Mouse (Mus musculus) stomach, embryonic 14.5 days (tissue): Measurements from ENCODE around the gene Fut7. TPM values are rescaled to one million over a fixed set of nuclear protein-coding genes. Genes with fewer than 3 reads are reported as not detected.

ENCODE experiments used
- ATAC-seq: fragments of 200-750 bp; cut with Nextera tagmentation; 2 replicates; pipeline ENCODE4 v1.8.0; 2017; ENCODE audit warnings: low read depth, moderate TSS enrichment; ENCODE audit not compliant: insufficient number of reproducible peaks, insufficient read depth, low FRiP score
- H3K27ac ChIP-seq: fragments of 300-500 bp; sonication (generic); 2 replicates; pipeline ENCODE4 v1.5.1; 2014; ENCODE audit warnings: mild to moderate bottlenecking, low read length, moderate library complexity, mixed read lengths
- H3K27me3 ChIP-seq: fragments of 300-500 bp; sonication (generic); 2 replicates; pipeline ENCODE4 v1.6.1; 2014; ENCODE audit warnings: low read length, control low read depth, mixed read lengths; ENCODE audit not compliant: control insufficient read depth, insufficient read depth
- H3K36me3 ChIP-seq: fragments of 300-500 bp; sonication (generic); 2 replicates; pipeline ENCODE4 v1.6.1; 2014; ENCODE audit warnings: mild to moderate bottlenecking, control low read depth, low read length, moderate library complexity, mixed read lengths; ENCODE audit not compliant: control insufficient read depth, insufficient read depth
- H3K4me1 ChIP-seq: fragments of 300-500 bp; sonication (generic); 2 replicates; pipeline ENCODE4 v1.6.1; 2014; ENCODE audit warnings: low read length, control low read depth, mixed read lengths; ENCODE audit not compliant: control insufficient read depth, insufficient read depth
- H3K4me2 ChIP-seq: fragments of 300-500 bp; sonication (generic); replicated peaks from 2 replicates; pipeline ENCODE4 v1.6.1; 2014; ENCODE audit warnings: low read depth, low read length, control low read depth
- H3K4me3 ChIP-seq: fragments of 300-500 bp; sonication (generic); 2 replicates; pipeline ENCODE4 v1.5.1; 2014; ENCODE audit warnings: low read depth, low read length, control low read depth
- H3K9ac ChIP-seq: fragments of 300-500 bp; sonication (generic); replicated peaks from 2 replicates; pipeline ENCODE4 v1.6.1; 2014; ENCODE audit warnings: low read depth, mild to moderate bottlenecking, control low read depth, low read length, moderate library complexity, mixed read lengths
- H3K9me3 ChIP-seq: fragments of 300-500 bp; sonication (generic); 2 replicates; pipeline ENCODE4 v1.6.1; 2016; ENCODE audit warnings: low read depth, low read length, control low read depth; ENCODE audit not compliant: control insufficient read depth
- WGBS: fragments of 180-500 bp; shearing (Covaris S2); extraction: QIAGEN DNeasy Blood & Tissue Kit; methylation state at CpG from one replicate; pipeline ENCODE4 v1.1.7; 2014; 5-methylcytosine and 5-hydroxymethylcytosine counted together
- polyA plus RNA-seq: library from polyadenylated mRNA; unstranded; fragments of >200 nt; fragmentation: Nextera tagmentation; extraction: Ambion mirVana; gene quantifications from 2 replicates; pipeline ENCODE4 v1.2.1, GENCODE M21; 2014

Fut7 gene
- polyA plus RNA-seq, 1 experiment from 2014 or later = 0.12 TPM

GRCm38 (mm10) chr2:25436286-25436820 is 13.3 kb downstream of the Fut7 start:
- H3K4me2 ChIP-seq = no peak overlapping the region
- 89% methylated on average over 10 of the region's 10 CpGs for WGBS
- ATAC-seq = no peak
- H3K27me3 ChIP-seq = no peaks in the 10 kb centered on the region
- H3K27ac ChIP-seq = no peak overlapping the region
- no peaks in the 10 kb centered on the region for H3K9me3 ChIP-seq
- H3K36me3 ChIP-seq = no peaks in the 10 kb centered on the region
- no peak overlapping the region for H3K9ac ChIP-seq
- H3K4me1 ChIP-seq = no peaks in the 10 kb centered on the region
- no peak overlapping the region for H3K4me3 ChIP-seq

- H3K4me1 ChIP-seq = no peaks in the 10 kb centered on the region
- H3K9ac ChIP-seq = no peak overlapping the region
- no peak overlapping the region for H3K4me2 ChIP-seq
- ATAC-seq = no peak
- H3K27ac ChIP-seq = no peak overlapping the region
- 88% methylated on average over 20 of the region's 20 CpGs for WGBS
- H3K27me3 ChIP-seq = no peaks in the 10 kb centered on the region
- no peaks in the 10 kb centered on the region for H3K9me3 ChIP-seq
- no peak overlapping the region for H3K4me3 ChIP-seq
- no peaks in the 10 kb centered on the region for H3K36me3 ChIP-seq
Measured at GRCm38 (mm10) chr2:25441067-25441466, 18.0 kb downstream of the Fut7 start.

GRCm38 (mm10) chr2:25442682-25443081 is 19.6 kb downstream of the Fut7 start:
- Histone ChIP-seq H3K9me3 (no peaks in the 10 kb centered on the region), H3K36me3 (no peaks in the 10 kb centered on the region), H3K9ac (no peak overlapping the region), H3K4me1 (no peaks in the 10 kb centered on the region), H3K27me3 (no peaks in the 10 kb centered on the region), H3K4me3 (no peak overlapping the region), H3K4me2 (no peak overlapping the region), H3K27ac (no peak overlapping the region)
- 90% methylated on average over 14 of the region's 14 CpGs for WGBS
- no peak for ATAC-seq

- H3K4me3 ChIP-seq = no peak overlapping the region
- no peak for ATAC-seq
- H3K9me3 ChIP-seq = no peaks in the 10 kb centered on the region
- H3K27me3 ChIP-seq = no peaks in the 10 kb centered on the region
- H3K4me1 ChIP-seq = no peaks in the 10 kb centered on the region
- no peaks in the 10 kb centered on the region for H3K36me3 ChIP-seq
- 82% methylated on average over 8 of the region's 8 CpGs for WGBS
- no peak overlapping the region for H3K27ac ChIP-seq
- H3K4me2 ChIP-seq = no peak overlapping the region
- H3K9ac ChIP-seq = no peak overlapping the region
Measured at GRCm38 (mm10) chr2:25450853-25451647, 28.0 kb downstream of the Fut7 start.

GRCm38 (mm10) chr2:25452951-25453350 is 29.9 kb downstream of the Fut7 start:
- ATAC-seq = no peak
- H3K9ac ChIP-seq = no peak overlapping the region
- no peak overlapping the region for H3K4me3 ChIP-seq
- H3K27me3 ChIP-seq = no peaks in the 10 kb centered on the region
- no peaks in the 10 kb centered on the region for H3K4me1 ChIP-seq
- no peaks in the 10 kb centered on the region for H3K9me3 ChIP-seq
- 38% methylated on average over 1 of the region's 1 CpGs for WGBS
- H3K27ac ChIP-seq = no peak overlapping the region
- no peak overlapping the region for H3K4me2 ChIP-seq
- no peaks in the 10 kb centered on the region; the same call in 1 of the 2 replicates for H3K36me3 ChIP-seq

GRCm38 (mm10) chr2:25456205-25456953 is 33.3 kb downstream of the Fut7 start, which contains the start of gene Clic3:
Gene Clic3 (plus strand): TSS chr2:25456838.
- Histone ChIP-seq H3K9me3 (no peaks in the 10 kb centered on the region), H3K9ac (no peak within 1 kb of the TSS), H3K27ac (no peak within 1 kb of the TSS), H3K4me2 (no peak within 1 kb of the TSS), H3K36me3 (peaks cover 6% of the 10 kb centered on the region), H3K27me3 (no peaks in the 10 kb centered on the region), H3K4me1 (peaks cover 14% of the 10 kb centered on the region), H3K4me3 (no peak within 1 kb of the TSS)
- ATAC-seq = no peak
- 50% methylated on average over 14 of the region's 14 CpGs for WGBS

GRCm38 (mm10) chr2:25457022-25457896 is 34.2 kb downstream of the Fut7 start:
- Histone ChIP-seq H3K36me3 (peaks cover 6% of the 10 kb centered on the region), H3K4me2 (no peak overlapping the region), H3K27me3 (no peaks in the 10 kb centered on the region), H3K4me3 (no peak overlapping the region), H3K9ac (no peak overlapping the region), H3K9me3 (no peaks in the 10 kb centered on the region), H3K4me1 (peaks cover 17% of the 10 kb centered on the region), H3K27ac (no peak overlapping the region)
- no peak for ATAC-seq
- WGBS = 80% methylated on average over 9 of the region's 9 CpGs

- Histone ChIP-seq H3K36me3 (peaks cover 6% of the 10 kb centered on the region), H3K27ac (no peak overlapping the region), H3K4me3 (no peak overlapping the region), H3K9ac (no peak overlapping the region), H3K9me3 (no peaks in the 10 kb centered on the region), H3K27me3 (no peaks in the 10 kb centered on the region), H3K4me2 (no peak overlapping the region), H3K4me1 (peaks cover 17% of the 10 kb centered on the region)
- 58% methylated on average over 5 of the region's 5 CpGs for WGBS
- peak; percentile 42 for ATAC-seq
Measured at GRCm38 (mm10) chr2:25458911-25459310, 35.8 kb downstream of the Fut7 start.
